ENCODE assay signal across 11 mouse cellular contexts in the genomic region with DNA sequence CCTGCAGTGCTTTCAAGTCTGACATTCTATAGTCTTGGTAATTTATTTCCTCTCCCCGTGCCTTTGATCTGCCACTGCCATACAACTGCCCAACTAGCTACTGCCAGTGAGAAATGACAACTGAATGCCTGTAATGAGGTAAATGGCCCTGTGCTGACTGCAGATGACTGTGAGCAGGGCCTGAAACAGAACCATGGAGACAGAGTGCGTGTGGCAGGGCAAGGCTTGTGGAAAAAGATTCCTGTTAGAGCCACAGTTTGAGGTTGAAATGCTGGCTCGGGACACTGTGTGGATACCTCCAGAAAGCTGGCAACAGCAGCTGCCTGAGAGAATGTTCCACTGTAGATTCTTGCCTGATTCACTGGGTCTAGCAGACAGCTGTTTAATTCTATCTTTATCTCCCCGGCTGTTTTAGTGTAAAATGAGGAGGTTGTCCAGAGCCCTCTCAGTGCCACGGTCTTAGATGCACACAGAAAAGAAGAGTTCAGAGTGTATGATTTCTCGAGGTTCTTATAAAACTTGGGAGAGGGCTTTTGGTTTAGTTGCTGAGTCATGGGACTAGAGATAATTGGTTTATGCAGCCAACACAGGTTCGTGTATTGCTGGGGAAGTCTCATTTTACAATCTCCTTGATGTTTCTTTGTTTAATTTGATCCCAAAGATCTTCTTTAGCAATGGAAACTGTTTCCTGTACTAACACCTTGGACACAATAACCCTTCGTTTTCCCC. TPM values are rescaled to one million over a fixed set of nuclear protein-coding genes. Genes with fewer than 3 reads are reported as not detected.
DNase-seq lines count a peak whose midpoint lies in the region; ATAC-seq and TF ChIP-seq lines count a peak whose summit lies in the region.
"Had no signal": no experiment of that assay in that cellular context is flagged by ENCODE, and none has a peak within 500 bp of the region (broad histone marks: within the 10 kb centered on the region; RNA-seq: fewer than 3 reads in every experiment).

No protein-coding gene starts in this region.

- DNase-seq in heart, adult 18-20 months = no peak
- DNase-seq in MEL-GATA-1-ER (ENCODE audit: extremely low read depth, low read depth) = peak; percentile 55
- DNase-seq in limb, embryonic 14.5 days (ENCODE audit: low spot score) = peak; percentile 65
- no peak for DNase-seq in thymus, postnatal 10 days (ENCODE audit: low spot score in 2 of 2)
- DNase-seq in thymus, postnatal 0 days (ENCODE audit: low spot score) = no peak

- 38% methylated on average over 8 of the region's 8 CpGs for WGBS in heart, embryonic 15.5 days
- 31% methylated on average over 8 of the region's 8 CpGs for WGBS in embryonic facial prominence, embryonic 15.5 days
- WGBS in limb, embryonic 14.5 days = 26% methylated on average over 8 of the region's 8 CpGs

- H3K36me3 ChIP-seq in heart, embryonic 15.5 days = no peaks in the 10 kb centered on the region
- H3K36me3 ChIP-seq in embryonic facial prominence, embryonic 15.5 days = peaks cover 3% of the 10 kb centered on the region; the same call in 1 of the 2 replicates
- peaks cover 10% of the 10 kb centered on the region for H3K36me3 ChIP-seq in limb, embryonic 14.5 days (ENCODE audit: control insufficient read depth, insufficient read depth, low read length)

- H3K4me1 ChIP-seq in heart, embryonic 15.5 days (replicated peaks) = peaks cover 47% of the 10 kb centered on the region
- H3K4me1 ChIP-seq in embryonic facial prominence, embryonic 15.5 days = peaks cover 44% of the 10 kb centered on the region
- H3K4me1 ChIP-seq in limb, embryonic 14.5 days (ENCODE audit: control insufficient read depth, insufficient read depth, low read length) = peaks cover 49% of the 10 kb centered on the region

- H3K27ac ChIP-seq in heart, embryonic 15.5 days = peak overlapping the region; percentile 81
- H3K27ac ChIP-seq in embryonic facial prominence, embryonic 15.5 days (replicated peaks) = peak overlapping the region; percentile 83
- peak overlapping the region; percentile 67 for H3K27ac ChIP-seq in limb, embryonic 14.5 days (replicated peaks; ENCODE audit: low read depth, low read length)

- H3K4me2 ChIP-seq in heart, embryonic 15.5 days = no peak overlapping the region
- H3K4me2 ChIP-seq in embryonic facial prominence, embryonic 15.5 days (replicated peaks) = no peak overlapping the region
- H3K4me2 ChIP-seq in limb, embryonic 14.5 days (replicated peaks; ENCODE audit: low read depth, low read length, severe bottlenecking) = no peak overlapping the region

- TF ChIP-seq POLR2A in limb, embryonic 14.5 days (IDR thresholded peaks at IDR 0.05; ENCODE audit: borderline replicate concordance, extremely low read depth, insufficient read depth, insufficient read length) = no peak

- no peak overlapping the region for H3K9ac ChIP-seq in heart, embryonic 15.5 days
- no peak overlapping the region for H3K9ac ChIP-seq in embryonic facial prominence, embryonic 15.5 days
- no peak overlapping the region for H3K9ac ChIP-seq in limb, embryonic 14.5 days (ENCODE audit: low read depth, low read length, severe bottlenecking)

- H3K4me3 ChIP-seq in heart, embryonic 15.5 days = no peak overlapping the region
- H3K4me3 ChIP-seq in embryonic facial prominence, embryonic 15.5 days (replicated peaks) = no peak overlapping the region
- H3K4me3 ChIP-seq in limb, embryonic 14.5 days (replicated peaks; ENCODE audit: low read length) = no peak overlapping the region
- H3K4me3 ChIP-seq: erythroblast, embryonic 14.5 days had no signal

- no peaks in the 10 kb centered on the region for H3K9me3 ChIP-seq in heart, embryonic 15.5 days (replicated peaks)
- H3K9me3 ChIP-seq in embryonic facial prominence, embryonic 15.5 days (replicated peaks) = no peaks in the 10 kb centered on the region
- no peaks in the 10 kb centered on the region for H3K9me3 ChIP-seq in limb, embryonic 14.5 days (ENCODE audit: control insufficient read depth, low read length)
- H3K9me3 ChIP-seq: G1E had no signal

- no peaks in the 10 kb centered on the region for H3K27me3 ChIP-seq in heart, embryonic 15.5 days
- H3K27me3 ChIP-seq in embryonic facial prominence, embryonic 15.5 days = no peaks in the 10 kb centered on the region
- H3K27me3 ChIP-seq in limb, embryonic 14.5 days (ENCODE audit: control insufficient read depth, insufficient read depth, low read length) = no peaks in the 10 kb centered on the region

- ATAC-seq in heart, embryonic 15.5 days (replicated peaks; ENCODE audit: insufficient number of reproducible peaks, insufficient read depth, low FRiP score, low read depth) = no peak
- no peak for ATAC-seq in embryonic facial prominence, embryonic 15.5 days (ENCODE audit: insufficient number of reproducible peaks, low FRiP score, low TSS enrichment, low read depth)
- ATAC-seq in limb, embryonic 14.5 days (ENCODE audit: low FRiP score, low read depth) = no peak
- no peak for ATAC-seq in erythroblast, adult 5-6 weeks (replicated peaks; ENCODE audit: low FRiP score, poor library complexity, severe bottlenecking)

RNA-seq across cellular contexts. Expression of gene Eno1, which starts 1.8 kb away (rescaled TPM):
- polyA plus RNA-seq in heart, embryonic 15.5 days (2015; fragmentation: Nextera tagmentation; extraction: Ambion mirVana) = 1,686 and 1,690 TPM in 2 replicates
- total RNA-seq in heart, adult 18-20 months (2021) = 100 to 1,000 TPM; 118 to 148 TPM
- polyA plus RNA-seq in embryonic facial prominence, embryonic 15.5 days (2015; fragmentation: Nextera tagmentation; extraction: Ambion mirVana) = 1,331 and 1,435 TPM in 2 replicates
- 675 and 907 TPM in 2 replicates for polyA plus RNA-seq in limb, embryonic 14.5 days (2012; rRNA removed)
- polyA plus RNA-seq in limb, embryonic 14.5 days (2014; fragmentation: Nextera tagmentation; extraction: Ambion mirVana) = 1,291 and 1,302 TPM in 2 replicates
- 111 and 119 TPM in 2 replicates for total RNA-seq in erythroblast, adult 5-6 weeks (2015; ENCODE audit: low replicate concordance)
- 73.2 and 74.7 TPM in 2 replicates for total RNA-seq in erythroblast, adult 5-6 weeks (2017; ENCODE audit: low replicate concordance)
- polyA plus RNA-seq in thymus, postnatal 0 days (2015; fragmentation: Nextera tagmentation; extraction: Ambion mirVana) = 700 and 780 TPM in 2 replicates

RNA-seq across cellular contexts. Expression of gene Car6, which starts 33.6 kb away (rescaled TPM):
- polyA plus RNA-seq in heart, embryonic 15.5 days (2015; fragmentation: Nextera tagmentation; extraction: Ambion mirVana) = not detected in 2 replicates
- total RNA-seq in heart, adult 18-20 months (2021) = under 1 TPM in 1 of 2 experiments, not detected in 1; 0.41 TPM
- polyA plus RNA-seq in embryonic facial prominence, embryonic 15.5 days (2015; fragmentation: Nextera tagmentation; extraction: Ambion mirVana) = 0.37 and 0.84 TPM in 2 replicates
- polyA plus RNA-seq in limb, embryonic 14.5 days (2012; rRNA removed) = 0.14 and 0.26 TPM in 2 replicates
- polyA plus RNA-seq in limb, embryonic 14.5 days (2014; fragmentation: Nextera tagmentation; extraction: Ambion mirVana) = 0.14 TPM in 1 of 2 replicates, not detected in the other
- total RNA-seq in erythroblast, adult 5-6 weeks (2015; ENCODE audit: low replicate concordance) = not detected in 2 replicates
- not detected in 2 replicates for total RNA-seq in erythroblast, adult 5-6 weeks (2017; ENCODE audit: low replicate concordance)
- polyA plus RNA-seq in thymus, postnatal 0 days (2015; fragmentation: Nextera tagmentation; extraction: Ambion mirVana) = 0.30 and 0.93 TPM in 2 replicates
- total RNA-seq: G1E; left cerebral cortex, postnatal 25 days had no signal
- polyA plus RNA-seq: erythroblast, embryonic 14.5 days; G1E had no signal

RNA-seq across cellular contexts. Expression of gene Rere, which starts 46.7 kb away (rescaled TPM):
- 17.6 and 26.1 TPM in 2 replicates for polyA plus RNA-seq in heart, embryonic 15.5 days (2015; fragmentation: Nextera tagmentation; extraction: Ambion mirVana)
- total RNA-seq in heart, adult 18-20 months (2021) = 10 to 100 TPM; 39.6 to 46.7 TPM
- 26.5 and 27.2 TPM in 2 replicates for polyA plus RNA-seq in embryonic facial prominence, embryonic 15.5 days (2015; fragmentation: Nextera tagmentation; extraction: Ambion mirVana)
- 43.3 and 51.3 TPM in 2 replicates for polyA plus RNA-seq in limb, embryonic 14.5 days (2012; rRNA removed)
- polyA plus RNA-seq in limb, embryonic 14.5 days (2014; fragmentation: Nextera tagmentation; extraction: Ambion mirVana) = 28.5 and 32.3 TPM in 2 replicates
- total RNA-seq in erythroblast, adult 5-6 weeks (2015; ENCODE audit: low replicate concordance) = 11.1 and 22.4 TPM in 2 replicates
- total RNA-seq in erythroblast, adult 5-6 weeks (2017; ENCODE audit: low replicate concordance) = 9.5 and 10.9 TPM in 2 replicates
- 9.8 and 13.6 TPM in 2 replicates for polyA plus RNA-seq in thymus, postnatal 0 days (2015; fragmentation: Nextera tagmentation; extraction: Ambion mirVana)

Comparison
In these comparisons a context has a peak if more than half of its experiments do, and no peak if none do; other contexts are left out.
1. DNase-seq: peak in MEL-GATA-1-ER (single experiment) and limb, embryonic 14.5 days (single experiment); none in heart, adult 18-20 months (0 of 2), thymus, postnatal 10 days (0 of 2) and thymus, postnatal 0 days (single experiment).
2. Peak in every context shown above with its lines, with median percentiles within 50 percentile points of each other: H3K27ac ChIP-seq.